Mouse (Mus musculus) neural tube, postnatal 0 days (tissue): ENCODE results near the gene D11Wsu47e. TPM values are rescaled to one million over a fixed set of nuclear protein-coding genes. Genes with fewer than 3 reads are reported as not detected.

Experiments used
- polyA plus RNA-seq: library from polyadenylated mRNA; unstranded; fragments of >200 nt; fragmentation: Nextera tagmentation; extraction: Ambion mirVana; gene quantifications from 2 replicates; pipeline ENCODE4 v1.2.1, GENCODE M21; 2015

The D11Wsu47e gene
- 18.4 and 19.5 TPM in 2 replicates for polyA plus RNA-seq

DNA sequence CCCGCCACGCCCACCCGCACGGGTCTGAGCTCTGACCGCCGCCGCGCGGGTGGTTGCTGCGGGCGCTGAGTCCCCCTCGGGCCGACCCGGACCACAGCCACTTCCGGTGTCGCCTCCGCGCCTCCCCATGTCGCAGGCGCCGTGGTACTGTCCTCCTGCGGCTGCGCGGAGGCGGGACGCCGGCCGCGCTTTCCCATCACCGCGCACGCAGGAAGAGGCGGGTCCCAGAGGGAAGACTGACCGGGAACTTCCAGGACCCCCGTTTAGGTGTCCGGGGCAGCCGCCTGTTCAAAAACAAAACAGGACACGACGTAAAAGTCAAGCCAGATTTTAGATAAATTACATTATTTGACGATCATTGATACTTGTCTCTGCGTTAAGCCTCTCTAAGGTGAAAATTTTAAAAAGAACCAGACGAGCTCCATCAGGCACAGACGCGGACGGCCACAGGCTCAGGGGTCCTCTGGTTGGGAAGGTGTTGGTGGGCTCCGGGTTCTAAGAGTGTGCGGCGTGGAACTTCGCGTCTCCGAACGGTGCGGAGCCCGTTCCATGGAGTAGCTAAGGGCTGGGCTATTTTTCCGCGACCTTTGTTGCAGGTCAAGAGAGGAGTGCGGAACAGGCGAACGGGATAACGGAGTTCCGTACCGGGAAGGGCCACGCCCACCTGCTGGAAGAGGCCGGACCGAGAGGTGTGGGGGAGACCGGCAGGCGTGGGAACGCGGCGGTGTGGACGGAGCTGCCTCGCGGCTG lies at the start of gene D11Wsu47e, which contains the start of gene Fam104a:
D11Wsu47e (plus strand) TSS at position 456 of the 750 bp plus-strand sequence.
Fam104a (minus strand) TSS at position 199 of the 750 bp plus-strand sequence.

DNA sequence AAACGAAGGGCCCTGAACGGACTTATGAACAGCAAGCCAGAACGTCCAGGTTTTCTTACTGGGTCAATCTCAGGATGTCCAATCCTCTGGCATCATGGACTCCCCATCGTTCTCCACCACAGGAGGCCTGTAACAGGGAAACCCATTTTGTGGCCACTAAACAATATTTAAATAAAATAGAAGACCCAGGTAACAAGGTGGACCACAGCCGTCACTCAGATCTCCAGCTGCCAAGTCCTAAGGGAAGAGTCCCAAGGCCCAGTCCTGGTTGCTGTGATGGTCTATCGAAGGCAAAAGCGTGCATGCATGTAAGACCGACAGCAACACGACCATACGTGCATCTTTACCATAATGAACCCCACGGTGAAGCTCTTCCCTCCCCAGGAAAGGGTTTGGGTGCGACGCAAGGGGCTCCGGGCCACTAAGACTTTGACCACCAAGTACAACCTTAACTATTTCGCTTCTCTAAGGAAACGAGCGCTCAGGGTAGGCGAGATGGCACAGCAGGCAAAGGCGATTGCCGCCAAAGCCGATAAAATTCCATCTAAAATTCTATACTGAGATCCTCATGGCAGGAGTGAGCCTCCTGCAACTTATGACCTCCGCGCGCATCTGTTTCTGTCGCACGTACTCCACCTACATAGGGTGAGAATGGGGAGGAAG lies 35.4 kb upstream of the D11Wsu47e start, which contains the start of gene Cog1:
Cog1 (plus strand) TSS at position 480 of the 663 bp plus-strand sequence.

DNA sequence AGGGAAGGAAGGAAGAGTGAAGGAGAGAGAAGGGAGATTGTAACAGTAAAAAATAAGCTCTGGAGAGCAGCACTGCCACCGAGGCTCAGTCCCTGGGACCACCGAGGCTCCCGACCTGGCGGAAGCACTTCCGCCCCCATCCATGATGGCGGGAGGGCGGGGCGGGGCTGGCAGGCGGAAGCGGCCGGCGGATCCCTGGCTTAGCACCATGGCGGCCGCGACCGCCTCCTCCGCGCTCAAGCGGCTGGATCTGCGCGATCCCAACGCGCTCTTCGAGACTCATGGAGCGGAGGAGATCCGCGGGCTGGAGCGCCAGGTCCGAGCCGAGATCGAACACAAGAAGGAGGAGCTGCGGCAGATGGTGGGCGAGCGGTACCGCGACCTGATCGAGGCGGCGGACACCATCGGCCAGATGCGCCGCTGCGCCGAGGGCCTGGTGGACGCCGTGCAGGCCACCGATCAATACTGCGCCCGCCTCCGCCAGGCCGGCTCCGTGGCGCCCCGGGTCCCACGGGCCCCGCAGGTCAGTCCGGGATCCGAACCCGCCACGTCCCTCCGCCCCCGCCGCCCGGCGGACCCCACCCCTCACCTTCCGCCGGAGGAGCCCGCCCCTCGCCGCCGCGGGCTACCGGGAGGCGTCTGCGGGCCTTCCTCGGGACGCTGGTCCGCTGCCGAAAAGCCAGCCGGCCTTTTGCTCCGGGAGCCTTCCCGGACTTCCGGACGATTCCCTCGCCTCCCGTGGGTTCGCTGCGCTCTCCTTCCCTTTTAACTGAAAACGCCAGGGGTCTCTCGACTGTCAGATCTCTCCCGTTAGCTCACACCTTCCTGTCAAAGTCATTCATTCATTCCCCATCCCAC lies 34.6 kb upstream of the D11Wsu47e start, which contains the start of gene Slc39a11:
Slc39a11 (minus strand) TSS at position 727 of the 858 bp plus-strand sequence.

DNA sequence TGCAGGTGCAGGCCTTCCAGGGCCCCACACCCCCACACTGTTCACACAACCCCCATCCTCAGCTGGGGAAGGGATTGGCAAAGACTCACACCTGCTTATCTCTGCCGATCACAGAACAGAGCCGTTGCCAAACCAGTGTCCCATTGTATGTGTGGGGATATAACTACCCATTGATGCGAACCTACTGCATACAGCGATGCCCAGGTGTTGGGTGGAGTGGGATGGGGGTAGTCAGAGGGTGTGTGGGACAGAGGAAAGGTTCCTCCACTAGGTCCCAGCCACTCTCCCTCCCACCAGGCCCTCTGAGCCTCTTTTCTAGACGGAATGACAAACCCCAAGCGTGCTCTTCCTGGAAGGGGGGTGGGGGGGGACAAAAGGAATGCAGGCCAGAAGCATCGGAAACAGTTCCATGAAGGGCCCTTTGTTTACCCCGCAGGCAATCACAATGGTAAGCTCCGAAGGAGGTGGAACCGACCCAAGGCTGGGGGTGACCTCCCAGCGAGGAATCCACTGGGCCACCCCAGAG lies 25.6 kb downstream of the D11Wsu47e start, which contains the start of gene Cpsf4l:
Cpsf4l (minus strand) TSS at position 287 of the 526 bp plus-strand sequence.

Other genes with a start within 250 kb of the D11Wsu47e start
- gene Sstr2, start 65.1 kb upstream of the D11Wsu47e start, polyA plus RNA-seq: 16.9 and 18.7 TPM in 2 replicates
- gene Cog1, start 35.2 kb upstream of the D11Wsu47e start, polyA plus RNA-seq: 26.8 and 27.8 TPM in 2 replicates
- gene Slc39a11, start 34.3 kb upstream of the D11Wsu47e start, polyA plus RNA-seq: 22.4 and 24.1 TPM in 2 replicates
- 48.2 and 48.9 TPM in 2 replicates for gene Fam104a, start 257 bp upstream of the D11Wsu47e start, polyA plus RNA-seq
- gene Cpsf4l, start 25.6 kb downstream of the D11Wsu47e start, polyA plus RNA-seq: 0.13 and 0.34 TPM in 2 replicates
- gene Cdc42ep4, start 67.5 kb downstream of the D11Wsu47e start, polyA plus RNA-seq: 43.4 and 51.7 TPM in 2 replicates